Mouse (Mus musculus) liver, embryonic 15.5 days (tissue): ENCODE data around the gene Grm1. TPM values are rescaled to one million over a fixed set of nuclear protein-coding genes. Genes with fewer than 3 reads are reported as not detected.

Source experiments
- ATAC-seq: fragments of 200-750 bp; cut with Nextera tagmentation; 2 replicates; pipeline ENCODE4 v1.8.0; 2017; ENCODE audit warnings: moderate number of reproducible peaks, mild to moderate bottlenecking, moderate library complexity; ENCODE audit not compliant: insufficient read depth
- H3K27ac ChIP-seq: fragments of 300-500 bp; sonication (generic); replicated peaks from 2 replicates; pipeline ENCODE4 v1.5.1; 2015; ENCODE audit warnings: mild to moderate bottlenecking, inconsistent platforms
- H3K27me3 ChIP-seq: fragments of 300-500 bp; sonication (generic); 2 replicates; pipeline ENCODE4 v1.6.1; 2015; ENCODE audit warnings: mild to moderate bottlenecking, inconsistent platforms
- H3K36me3 ChIP-seq: fragments of 300-500 bp; sonication (generic); replicated peaks from 2 replicates; pipeline ENCODE4 v1.6.1; 2015; ENCODE audit warnings: moderate library complexity, mild to moderate bottlenecking, inconsistent platforms
- H3K4me1 ChIP-seq: fragments of 300-500 bp; sonication (generic); replicated peaks from 2 replicates; pipeline ENCODE4 v1.6.1; 2015; ENCODE audit warnings: inconsistent platforms
- H3K4me2 ChIP-seq: fragments of 300-500 bp; sonication (generic); 2 replicates; pipeline ENCODE4 v1.6.1; 2015; ENCODE audit warnings: moderate library complexity, mild to moderate bottlenecking, inconsistent platforms
- H3K4me3 ChIP-seq: fragments of 300-500 bp; sonication (generic); replicated peaks from 2 replicates; pipeline ENCODE4 v1.5.1; 2015; ENCODE audit warnings: mild to moderate bottlenecking, inconsistent platforms
- H3K9ac ChIP-seq: fragments of 300-500 bp; sonication (generic); 2 replicates; pipeline ENCODE4 v1.6.1; 2015; ENCODE audit warnings: moderate library complexity, mild to moderate bottlenecking, inconsistent platforms
- H3K9me3 ChIP-seq: fragments of 300-500 bp; sonication (generic); replicated peaks from 2 replicates; pipeline ENCODE4 v1.6.1; 2016; ENCODE audit warnings: inconsistent platforms
- WGBS: fragments of 180-500 bp; shearing (Covaris S2); methylation state at CpG from one replicate; pipeline ENCODE4 v1.1.7; 2015; ENCODE audit warnings: mixed read lengths; ENCODE audit not compliant: insufficient replicate concordance; 5-methylcytosine and 5-hydroxymethylcytosine counted together
- polyA plus RNA-seq: library from polyadenylated mRNA; unstranded; fragments of >200 nt; fragmentation: Nextera tagmentation; extraction: Ambion mirVana; gene quantifications from 2 replicates; pipeline ENCODE4 v1.2.1, GENCODE M21; 2015

The Grm1 gene
- polyA plus RNA-seq, 1 experiment from 2014 or later: not detected

- H3K27me3 ChIP-seq: no peaks in the 10 kb centered on the region
- no peak overlapping the region for H3K9ac ChIP-seq
- no peak overlapping the region for H3K4me3 ChIP-seq
- 49% methylated on average over 3 of the region's 3 CpGs for WGBS
- H3K4me2 ChIP-seq: no peak overlapping the region
- no peak overlapping the region for H3K27ac ChIP-seq
- H3K4me1 ChIP-seq: no peaks in the 10 kb centered on the region
- ATAC-seq: no peak
- no peaks in the 10 kb centered on the region for H3K36me3 ChIP-seq
- no peaks in the 10 kb centered on the region for H3K9me3 ChIP-seq
Measured at GRCm38 (mm10) chr10:10950557-10950956, 131.6 kb downstream of the Grm1 start.

- Histone ChIP-seq H3K9ac (no peak overlapping the region), H3K9me3 (no peaks in the 10 kb centered on the region), H3K27me3 (no peaks in the 10 kb centered on the region), H3K4me2 (no peak overlapping the region), H3K36me3 (no peaks in the 10 kb centered on the region), H3K4me1 (no peaks in the 10 kb centered on the region), H3K27ac (no peak overlapping the region), H3K4me3 (no peak overlapping the region)
- WGBS: 58% methylated on average over 3 of the region's 3 CpGs
- ATAC-seq: no peak
Measured at GRCm38 (mm10) chr10:10949172-10949571, 133.0 kb downstream of the Grm1 start.

- WGBS: 64% methylated on average over 2 of the region's 2 CpGs
- Histone ChIP-seq H3K4me3 (no peak overlapping the region), H3K27me3 (no peaks in the 10 kb centered on the region), H3K36me3 (no peaks in the 10 kb centered on the region), H3K9me3 (no peaks in the 10 kb centered on the region), H3K4me2 (no peak overlapping the region), H3K9ac (no peak overlapping the region), H3K27ac (no peak overlapping the region), H3K4me1 (no peaks in the 10 kb centered on the region)
- ATAC-seq: no peak
Measured at GRCm38 (mm10) chr10:10947531-10947930, 134.6 kb downstream of the Grm1 start.

- no peaks in the 10 kb centered on the region for H3K36me3 ChIP-seq
- no peak for ATAC-seq
- H3K4me3 ChIP-seq: no peak overlapping the region
- H3K4me2 ChIP-seq: no peak overlapping the region
- H3K9me3 ChIP-seq: no peaks in the 10 kb centered on the region
- H3K4me1 ChIP-seq: no peaks in the 10 kb centered on the region
- no peaks in the 10 kb centered on the region for H3K27me3 ChIP-seq
- H3K9ac ChIP-seq: no peak overlapping the region
- no peak overlapping the region for H3K27ac ChIP-seq
- 50% methylated on average over 2 of the region's 2 CpGs for WGBS
Measured at GRCm38 (mm10) chr10:10944003-10944402, 138.2 kb downstream of the Grm1 start.

GRCm38 (mm10) chr10:10942248-10942647, 139.9 kb downstream of the Grm1 start:
- H3K9ac ChIP-seq: no peak overlapping the region
- H3K9me3 ChIP-seq: no peaks in the 10 kb centered on the region
- WGBS: 69% methylated on average over 6 of the region's 6 CpGs
- H3K4me2 ChIP-seq: no peak overlapping the region
- H3K36me3 ChIP-seq: no peaks in the 10 kb centered on the region
- no peak for ATAC-seq
- no peaks in the 10 kb centered on the region for H3K4me1 ChIP-seq
- H3K4me3 ChIP-seq: no peak overlapping the region
- no peak overlapping the region for H3K27ac ChIP-seq
- H3K27me3 ChIP-seq: no peaks in the 10 kb centered on the region

- no peaks in the 10 kb centered on the region for H3K9me3 ChIP-seq
- 43% methylated on average over 3 of the region's 3 CpGs for WGBS
- ATAC-seq: no peak
Measured at GRCm38 (mm10) chr10:10935806-10936205, 146.3 kb downstream of the Grm1 start.

GRCm38 (mm10) chr10:10929672-10930071, 152.5 kb downstream of the Grm1 start:
- Histone ChIP-seq H3K4me1 (no peaks in the 10 kb centered on the region), H3K4me3 (no peak overlapping the region), H3K36me3 (no peaks in the 10 kb centered on the region), H3K27ac (no peak overlapping the region), H3K27me3 (no peaks in the 10 kb centered on the region), H3K9ac (no peak overlapping the region), H3K4me2 (no peak overlapping the region), H3K9me3 (no peaks in the 10 kb centered on the region)
- 61% methylated on average over 2 of the region's 2 CpGs for WGBS
- no peak for ATAC-seq

More at GRCm38 (mm10) chr10:10935806-10936205, 146.3 kb downstream of the Grm1 start:
- Histone ChIP-seq H3K4me2 (no peak overlapping the region), H3K36me3 (no peaks in the 10 kb centered on the region), H3K4me3 (no peak overlapping the region), H3K27ac (no peak overlapping the region), H3K9ac (no peak overlapping the region), H3K27me3 (no peaks in the 10 kb centered on the region), H3K4me1 (no peaks in the 10 kb centered on the region)

GRCm38 (mm10) chr10:10928798-10929366, 153.3 kb downstream of the Grm1 start:
- Histone ChIP-seq H3K4me2 (no peak overlapping the region), H3K9ac (no peak overlapping the region), H3K36me3 (no peaks in the 10 kb centered on the region), H3K4me3 (no peak overlapping the region), H3K4me1 (no peaks in the 10 kb centered on the region), H3K9me3 (no peaks in the 10 kb centered on the region), H3K27me3 (no peaks in the 10 kb centered on the region), H3K27ac (no peak overlapping the region)
- 65% methylated on average over 5 of the region's 5 CpGs for WGBS
- ATAC-seq: no peak

- H3K4me1 ChIP-seq: no peaks in the 10 kb centered on the region
- no peaks in the 10 kb centered on the region for H3K36me3 ChIP-seq
- H3K4me3 ChIP-seq: no peak overlapping the region
- no peak for ATAC-seq
- no peaks in the 10 kb centered on the region for H3K27me3 ChIP-seq
- 58% methylated on average over 7 of the region's 7 CpGs for WGBS
- H3K27ac ChIP-seq: no peak overlapping the region
- H3K9me3 ChIP-seq: no peaks in the 10 kb centered on the region
- H3K4me2 ChIP-seq: no peak overlapping the region
- no peak overlapping the region for H3K9ac ChIP-seq
Measured at GRCm38 (mm10) chr10:10917857-10918399, 164.2 kb downstream of the Grm1 start.

- H3K27ac ChIP-seq: no peak overlapping the region
- ATAC-seq: no peak
- H3K27me3 ChIP-seq: no peaks in the 10 kb centered on the region
- no peak overlapping the region for H3K9ac ChIP-seq
- WGBS: 57% methylated on average over 4 of the region's 4 CpGs
- H3K4me3 ChIP-seq: no peak overlapping the region
- no peaks in the 10 kb centered on the region for H3K9me3 ChIP-seq
- no peak overlapping the region for H3K4me2 ChIP-seq
- H3K36me3 ChIP-seq: no peaks in the 10 kb centered on the region
- H3K4me1 ChIP-seq: no peaks in the 10 kb centered on the region
Measured at GRCm38 (mm10) chr10:10913621-10914020, 168.5 kb downstream of the Grm1 start.

GRCm38 (mm10) chr10:10890221-10890620, 191.9 kb downstream of the Grm1 start:
- Histone ChIP-seq H3K36me3 (no peaks in the 10 kb centered on the region), H3K4me2 (no peak overlapping the region), H3K27me3 (no peaks in the 10 kb centered on the region), H3K9me3 (no peaks in the 10 kb centered on the region), H3K4me1 (no peaks in the 10 kb centered on the region), H3K27ac (no peak overlapping the region), H3K9ac (no peak overlapping the region), H3K4me3 (no peak overlapping the region)
- WGBS: 31% methylated on average over 1 of the region's 1 CpGs
- ATAC-seq: no peak

GRCm38 (mm10) chr10:10888521-10888920, 193.6 kb downstream of the Grm1 start:
- H3K4me3 ChIP-seq: no peak overlapping the region
- H3K36me3 ChIP-seq: no peaks in the 10 kb centered on the region
- no peak for ATAC-seq
- 59% methylated on average over 9 of the region's 9 CpGs for WGBS
- H3K9me3 ChIP-seq: no peaks in the 10 kb centered on the region
- H3K4me2 ChIP-seq: no peak overlapping the region
- no peak overlapping the region for H3K27ac ChIP-seq
- H3K4me1 ChIP-seq: no peaks in the 10 kb centered on the region
- no peaks in the 10 kb centered on the region for H3K27me3 ChIP-seq
- no peak overlapping the region for H3K9ac ChIP-seq
